Mouse (Mus musculus) lung, embryonic 16.5 days (tissue): ENCODE data around the gene Rrp36. TPM values are rescaled to one million over a fixed set of nuclear protein-coding genes. Genes with fewer than 3 reads are reported as not detected.

Experiments
- ATAC-seq: fragments of 200-750 bp; cut with Nextera tagmentation; 2 replicates; pipeline ENCODE4 v1.8.0; 2017; ENCODE audit warnings: low read depth, mild to moderate bottlenecking, moderate library complexity
- H3K27ac ChIP-seq: fragments of 300-500 bp; sonication (generic); 2 replicates; pipeline ENCODE4 v1.5.1; 2014; ENCODE audit warnings: mild to moderate bottlenecking, control low read depth, low read length
- H3K27me3 ChIP-seq: fragments of 300-500 bp; sonication (generic); 2 replicates; pipeline ENCODE4 v1.6.1; 2014; ENCODE audit warnings: low read depth, low read length, mixed read lengths; ENCODE audit not compliant: control insufficient read depth, insufficient read depth
- H3K36me3 ChIP-seq: fragments of 300-500 bp; sonication (generic); 2 replicates; pipeline ENCODE4 v1.6.1; 2014; ENCODE audit warnings: low read length; ENCODE audit not compliant: control insufficient read depth, insufficient read depth
- H3K4me1 ChIP-seq: fragments of 300-500 bp; sonication (generic); replicated peaks from 2 replicates; pipeline ENCODE4 v1.6.1; 2014; ENCODE audit warnings: low read length, mixed read lengths; ENCODE audit not compliant: control insufficient read depth, insufficient read depth
- H3K4me2 ChIP-seq: fragments of 300-500 bp; sonication (generic); 2 replicates; pipeline ENCODE4 v1.6.1; 2014; ENCODE audit warnings: low read depth, low read length, control low read depth
- H3K4me3 ChIP-seq: fragments of 300-500 bp; sonication (generic); 2 replicates; pipeline ENCODE4 v1.5.1; 2014; ENCODE audit warnings: mild to moderate bottlenecking, low read length, control low read depth
- H3K9ac ChIP-seq: fragments of 300-500 bp; sonication (generic); 2 replicates; pipeline ENCODE4 v1.6.1; 2014; ENCODE audit warnings: low read length, control low read depth
- H3K9me3 ChIP-seq: fragments of 300-500 bp; sonication (generic); 2 replicates; pipeline ENCODE4 v1.6.1; 2016; ENCODE audit warnings: low read length; ENCODE audit not compliant: control insufficient read depth
- WGBS: fragments of 180-500 bp; shearing (Covaris S2); extraction: QIAGEN DNeasy Blood & Tissue Kit; methylation state at CpG from one replicate; pipeline ENCODE4 v1.1.7; 2014; 5-methylcytosine and 5-hydroxymethylcytosine counted together
- polyA plus RNA-seq: library from polyadenylated mRNA; unstranded; fragments of >200 nt; fragmentation: Nextera tagmentation; extraction: Ambion mirVana; gene quantifications from 2 replicates; pipeline ENCODE4 v1.2.1, GENCODE M21; 2015

Gene Rrp36
- polyA plus RNA-seq, 1 experiment from 2014 or later, result 51.6 TPM

GRCm38 (mm10) chr17:46617799-46618198, 56.4 kb downstream of the Rrp36 start:
- H3K4me2 ChIP-seq, result peak overlapping the region; percentile 37
- H3K4me1 ChIP-seq, result peaks cover 78% of the 10 kb centered on the region
- H3K4me3 ChIP-seq, result no peak overlapping the region
- no peaks in the 10 kb centered on the region for H3K36me3 ChIP-seq
- peak overlapping the region; percentile 64 for H3K9ac ChIP-seq
- peak overlapping the region; percentile 94 for H3K27ac ChIP-seq
- no peaks in the 10 kb centered on the region for H3K9me3 ChIP-seq
- WGBS, result 40% methylated on average over 12 of the region's 12 CpGs
- no peak for ATAC-seq
- H3K27me3 ChIP-seq, result no peaks in the 10 kb centered on the region

Other genes starting within 250 kb of the Rrp36 start
- 3.3 and 8.2 TPM in 2 replicates for gene Crip3, start 245.4 kb downstream of the Rrp36 start, polyA plus RNA-seq
- 0.28 TPM in 1 of 2 replicates, not detected in the other for gene Slc22a7, start 235.9 kb downstream of the Rrp36 start, polyA plus RNA-seq
- 0.03 and 0.05 TPM in 2 replicates for gene Ttbk1, start 186.7 kb downstream of the Rrp36 start, polyA plus RNA-seq
- 33.4 and 37.2 TPM in 2 replicates for gene Dnph1, start 177.6 kb downstream of the Rrp36 start, polyA plus RNA-seq
- 4.0 and 4.1 TPM in 2 replicates for gene Cul9, start 128.0 kb downstream of the Rrp36 start, polyA plus RNA-seq
- 6.1 and 6.5 TPM in 2 replicates for gene Srf, start 118.2 kb downstream of the Rrp36 start, polyA plus RNA-seq
- gene Ptk7, start 44.8 kb downstream of the Rrp36 start, polyA plus RNA-seq, result 141 and 143 TPM in 2 replicates
- gene Klc4, start 28.3 kb downstream of the Rrp36 start, polyA plus RNA-seq, result 27.6 and 30.8 TPM in 2 replicates
- 93.0 and 97.4 TPM in 2 replicates for gene Mrpl2, start 28.1 kb downstream of the Rrp36 start, polyA plus RNA-seq
- 49.1 and 50.8 TPM in 2 replicates for gene Cul7, start 24.0 kb downstream of the Rrp36 start, polyA plus RNA-seq
- gene Mea1, start 4.4 kb upstream of the Rrp36 start, polyA plus RNA-seq, result 129 and 137 TPM in 2 replicates
- gene Klhdc3, start 6.6 kb upstream of the Rrp36 start, polyA plus RNA-seq, result 115 TPM in 2 replicates
- 90.7 and 94.7 TPM in 2 replicates for gene Ppp2r5d, start 30.8 kb upstream of the Rrp36 start, polyA plus RNA-seq
- 22.1 and 24.2 TPM in 2 replicates for gene Pex6, start 37.1 kb upstream of the Rrp36 start, polyA plus RNA-seq
- 2.5 and 5.2 TPM in 2 replicates for gene Gnmt, start 54.8 kb upstream of the Rrp36 start, polyA plus RNA-seq
- gene Cnpy3, start 77.9 kb upstream of the Rrp36 start, polyA plus RNA-seq, result 79.0 and 80.1 TPM in 2 replicates
- gene Ptcra, start 89.4 kb upstream of the Rrp36 start, polyA plus RNA-seq, result 2.8 and 7.1 TPM in 2 replicates
- gene 2310039H08Rik, start 98.3 kb upstream of the Rrp36 start, polyA plus RNA-seq, result 59.5 and 60.2 TPM in 2 replicates
- 141 and 154 TPM in 2 replicates for gene Rpl7l1, start 108.3 kb upstream of the Rrp36 start, polyA plus RNA-seq
- gene Bicral, start 184.1 kb upstream of the Rrp36 start, polyA plus RNA-seq, result 3.3 and 4.4 TPM in 2 replicates
- 38.6 and 40.8 TPM in 2 replicates for gene Tbcc, start 216.3 kb upstream of the Rrp36 start, polyA plus RNA-seq
- not detected in 2 replicates for gene Prph2, start 236.1 kb upstream of the Rrp36 start, polyA plus RNA-seq